Mouse (Mus musculus) heart, adult 2 months (tissue): ENCODE measurements around the gene Dhrs11. TPM values are rescaled to one million over a fixed set of nuclear protein-coding genes. Genes with fewer than 3 reads are reported as not detected.
A peak's percentile ranks its signal among the peaks of the same experiment; 100 is the strongest.

ENCODE experiments used
- DNase-seq, 2 experiments: peaks; one replicate each; pipeline ENCODE4 v3.0.0; 2021
- H3K27ac ChIP-seq: fragments of 200-600 bp; 2 replicates; pipeline ENCODE4 v1.8.1; 2022
- H3K27me3 ChIP-seq: fragments of 200-500 bp; 2 replicates; pipeline ENCODE4 v1.6.1; 2012; ENCODE audit warnings: mild to moderate bottlenecking, low read length, inconsistent platforms, mixed read lengths; ENCODE audit not compliant: control insufficient read depth, insufficient read depth
- H3K36me3 ChIP-seq: fragments of 200-500 bp; 2 replicates; pipeline ENCODE4 v1.6.1; 2012; ENCODE audit warnings: low read length, inconsistent platforms; ENCODE audit not compliant: control insufficient read depth, insufficient read depth
- H3K4me1 ChIP-seq: fragments of 200-500 bp; 2 replicates; pipeline ENCODE4 v1.6.1; 2011; ENCODE audit warnings: low read length; ENCODE audit not compliant: control insufficient read depth, insufficient read depth
- H3K4me3 ChIP-seq: fragments of 200-600 bp; 2 replicates; pipeline ENCODE4 v1.8.1; 2022
- H3K79me2 ChIP-seq: fragments of 200-500 bp; replicated peaks from 2 replicates; pipeline ENCODE4 v1.6.1; 2012; ENCODE audit warnings: mild to moderate bottlenecking, inconsistent platforms, low read length, moderate library complexity, mixed read lengths; ENCODE audit not compliant: control insufficient read depth, insufficient read depth
- H3K9ac ChIP-seq: fragments of 200-500 bp; 2 replicates; pipeline ENCODE4 v1.6.1; 2012; ENCODE audit warnings: low read depth, mild to moderate bottlenecking, control low read depth, inconsistent platforms, low read length, mixed read lengths
- CTCF ChIP-seq: fragments of 200-600 bp; IDR thresholded peaks from 2 replicates; pipeline ENCODE4 v1.8.1; 2022; ENCODE audit warnings: antibody characterized with exemption, mild to moderate bottlenecking, moderate library complexity
- EP300 ChIP-seq: fragments of 200-500 bp; IDR thresholded peaks from 2 replicates; pipeline ENCODE4 v1.6.1; 2011; ENCODE audit warnings: low read depth, low read length, control low read depth; ENCODE audit not compliant: insufficient read depth
- POLR2A ChIP-seq: fragments of 200-500 bp; IDR thresholded peaks from 2 replicates; pipeline ENCODE4 v1.6.1; 2011; ENCODE audit warnings: mild to moderate bottlenecking, low read depth, low read length, control low read depth; ENCODE audit not compliant: insufficient read depth
- WGBS: fragments of 180-500 bp; shearing (Covaris S2); methylation state at CpG from one replicate; pipeline ENCODE4 v1.1.7; 2018; 5-methylcytosine and 5-hydroxymethylcytosine counted together
- intact Hi-C: fragments of 180-260 bp; cut with DNase I; formaldehyde crosslinking; loops from one replicate; pipeline ENCODE4 v1.15.1; 2025
- polyA plus RNA-seq: library from polyadenylated mRNA; depleted of rRNA; stranded (reverse); fragments of >200 nt; gene quantifications from 2 replicates; pipeline ENCODE4 v1.2.3, GENCODE M21; 2012
- total RNA-seq, 2 experiments: library from RNA; stranded (reverse); gene quantifications; 2 replicates each; pipeline ENCODE4 v1.2.3; 2021

Dhrs11 gene
- total and polyA plus RNA-seq, 3 experiments, result 87.7 to 186 (median 108) TPM

GRCm38 (mm10) chr11:84870337-84871043, 41.7 kb upstream of the Dhrs11 start, which contains the start of gene Ggnbp2:
Gene Ggnbp2, minus strand, starts transcription at chr11:84870817.
- intact Hi-C loops, result loop anchor here (1.0 to 5.0 kb wide), 3 partner anchors 10 to 358 kb away; partner anchors contain the start of genes Aatf, Myo19 and Pigw
- peak within 1 kb of the TSS; percentile 93 for H3K9ac ChIP-seq
- under 1% methylated on average over 56 of the region's 62 CpGs for WGBS
- peak within 1 kb of the TSS; percentile 71 for H3K4me3 ChIP-seq
- H3K4me1 ChIP-seq, result peaks cover 7% of the 10 kb centered on the region
- H3K36me3 ChIP-seq, result peaks cover 21% of the 10 kb centered on the region
- H3K27me3 ChIP-seq, result no peaks in the 10 kb centered on the region
- TF ChIP-seq POLR2A (peak; percentile 85), CTCF (no peak), EP300 (0 out of 2 replicates have a peak, but pooled peaks have one; percentile 8)
- DNase-seq, result peak; percentile 95
- H3K79me2 ChIP-seq, result peaks cover 1% of the 10 kb centered on the region; the same call in 1 of the 2 replicates
- peak within 1 kb of the TSS; percentile 100 for H3K27ac ChIP-seq

- peaks cover 1% of the 10 kb centered on the region; the same call in 1 of the 2 replicates for H3K79me2 ChIP-seq
- H3K36me3 ChIP-seq, result peaks cover 27% of the 10 kb centered on the region
- DNase-seq, result peak; percentile 90 to 93
- WGBS, result under 1% methylated on average over 49 of the region's 61 CpGs
- intact Hi-C loops, result loop anchor here (1.0 to 5.0 kb wide), 2 partner anchors 40 to 357 kb away; partner anchors contain the start of gene Aatf
- H3K4me3 ChIP-seq, result peak overlapping the region; percentile 71
- peak overlapping the region; percentile 100 for H3K27ac ChIP-seq
- H3K9ac ChIP-seq, result peak overlapping the region; percentile 84
- no peak for TF ChIP-seq CTCF
- TF ChIP-seq POLR2A, result peak; percentile 43; the same call in 1 of the 2 replicates
- H3K4me1 ChIP-seq, result peaks cover 8% of the 10 kb centered on the region
- H3K27me3 ChIP-seq, result no peaks in the 10 kb centered on the region
Observed at GRCm38 (mm10) chr11:84869537-84870232, 40.9 kb upstream of the Dhrs11 start.

GRCm38 (mm10) chr11:84868786-84869259, 40.0 kb upstream of the Dhrs11 start:
- Histone ChIP-seq H3K79me2 (peaks cover 1% of the 10 kb centered on the region; the same call in 1 of the 2 replicates), H3K27ac (peak overlapping the region; percentile 100), H3K4me3 (peak overlapping the region; percentile 71), H3K36me3 (peaks cover 31% of the 10 kb centered on the region), H3K4me1 (peaks cover 8% of the 10 kb centered on the region), H3K27me3 (no peaks in the 10 kb centered on the region), H3K9ac (no peak overlapping the region; the same call in 1 of the 2 replicates)
- TF ChIP-seq CTCF (no peak), EP300 (no peak), POLR2A (no peak)
- intact Hi-C loops, result no loop called here
- no peak for DNase-seq
- 5% methylated on average over 7 of the region's 7 CpGs for WGBS

GRCm38 (mm10) chr11:84867586-84867985, 38.8 kb upstream of the Dhrs11 start:
- no peaks in the 10 kb centered on the region for H3K27me3 ChIP-seq

GRCm38 (mm10) chr11:84865268-84865667, 36.5 kb upstream of the Dhrs11 start:
- no peak for TF ChIP-seq POLR2A
- TF ChIP-seq CTCF, result no peak
- TF ChIP-seq EP300, result no peak
- intact Hi-C loops, result no loop called here

More at GRCm38 (mm10) chr11:84867586-84867985, 38.8 kb upstream of the Dhrs11 start:
- peaks cover 31% of the 10 kb centered on the region for H3K36me3 ChIP-seq
- no peak overlapping the region for H3K27ac ChIP-seq
- H3K79me2 ChIP-seq, result peaks cover 1% of the 10 kb centered on the region; the same call in 1 of the 2 replicates
- WGBS, result 72% methylated on average over 2 of the region's 2 CpGs
- no peak for DNase-seq
- no peak overlapping the region for H3K9ac ChIP-seq
- H3K4me3 ChIP-seq, result no peak overlapping the region
- H3K4me1 ChIP-seq, result peaks cover 8% of the 10 kb centered on the region
- intact Hi-C loops, result no loop called here
- TF ChIP-seq EP300 (no peak), POLR2A (no peak), CTCF (no peak)

More at GRCm38 (mm10) chr11:84865268-84865667, 36.5 kb upstream of the Dhrs11 start:
- H3K27ac ChIP-seq, result no peak overlapping the region
- 42% methylated on average over 2 of the region's 2 CpGs for WGBS
- H3K9ac ChIP-seq, result no peak overlapping the region
- peaks cover 38% of the 10 kb centered on the region for H3K36me3 ChIP-seq
- no peaks in the 10 kb centered on the region for H3K27me3 ChIP-seq
- no peak for DNase-seq
- H3K4me3 ChIP-seq, result no peak overlapping the region
- peaks cover 3% of the 10 kb centered on the region; the same call in 1 of the 2 replicates for H3K79me2 ChIP-seq
- peaks cover 8% of the 10 kb centered on the region for H3K4me1 ChIP-seq
